Mouse (Mus musculus) gonadal fat pad, adult 2 months (tissue): ENCODE data around the gene Prex1. TPM values are rescaled to one million over a fixed set of nuclear protein-coding genes. Genes with fewer than 3 reads are reported as not detected.

Experiments
- DNase-seq: peaks from one replicate; pipeline ENCODE4 v3.0.0-alpha.2; 2012; ENCODE audit warnings: low read depth
- polyA plus RNA-seq: library from polyadenylated mRNA; depleted of rRNA; stranded (reverse); fragments of >200 nt; gene quantifications from 2 replicates; pipeline ENCODE4 v1.2.3, GENCODE M21; 2012

Gene Prex1
- polyA plus RNA-seq, 1 experiment = 25.1 TPM

DNA sequence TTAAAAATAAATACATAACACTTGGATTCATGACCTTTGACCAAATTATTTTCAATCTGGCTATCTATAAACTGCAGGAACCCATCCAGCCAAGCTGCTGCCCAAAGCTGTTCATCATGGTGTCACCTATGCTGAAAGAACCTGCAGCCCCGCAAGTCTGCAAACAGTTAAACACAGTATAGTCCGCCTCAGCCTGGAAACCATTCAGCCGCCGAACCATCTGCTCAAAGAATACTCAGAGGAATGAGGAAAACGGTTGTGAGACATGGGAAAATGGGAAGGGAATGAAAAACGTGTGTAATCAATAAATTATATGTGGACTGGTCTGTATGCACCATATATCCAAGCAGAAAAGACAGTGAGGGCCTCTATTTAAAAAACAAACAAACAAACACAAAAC is 13.3 kb upstream of the Prex1 start:
- DNase-seq = no peak

DNA sequence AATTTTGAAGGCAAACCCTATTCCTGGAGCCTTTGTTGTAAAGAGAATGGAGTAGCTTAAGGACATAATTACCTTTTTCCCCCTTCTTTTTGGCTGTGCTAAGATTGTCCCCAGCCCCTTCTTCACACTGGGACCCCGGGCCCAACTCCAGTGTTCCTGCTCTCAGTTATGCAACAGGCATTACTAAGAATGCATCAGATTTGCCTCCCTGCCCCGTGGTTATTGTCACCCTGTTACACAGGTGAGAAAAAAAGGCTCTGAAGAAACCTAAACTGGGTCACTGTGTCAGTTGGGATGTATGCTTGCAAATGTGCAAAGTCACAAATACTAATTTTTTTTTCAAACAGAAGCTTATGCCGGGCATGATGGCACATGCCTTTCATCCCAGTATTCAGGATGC is 6.8 kb upstream of the Prex1 start:
- DNase-seq = no peak

DNA sequence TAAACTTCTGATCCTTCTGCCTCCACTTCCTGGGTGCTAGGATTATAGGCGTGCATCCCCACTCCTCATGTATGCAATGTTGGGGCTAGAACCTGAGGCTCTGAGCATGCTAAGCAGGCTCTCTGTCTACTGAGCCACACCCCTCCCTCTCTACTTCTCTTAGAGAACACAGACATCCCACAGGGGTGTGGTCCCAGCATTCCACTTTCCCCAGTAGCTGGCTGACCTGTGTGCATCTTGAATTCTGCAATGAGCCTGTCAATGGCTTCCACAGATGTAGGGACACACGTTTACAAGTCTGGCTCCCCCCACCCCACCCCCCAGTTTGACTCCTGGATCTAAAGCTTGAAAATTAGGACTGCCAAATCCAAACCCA is 6.3 kb upstream of the Prex1 start:
- DNase-seq = no peak

DNA sequence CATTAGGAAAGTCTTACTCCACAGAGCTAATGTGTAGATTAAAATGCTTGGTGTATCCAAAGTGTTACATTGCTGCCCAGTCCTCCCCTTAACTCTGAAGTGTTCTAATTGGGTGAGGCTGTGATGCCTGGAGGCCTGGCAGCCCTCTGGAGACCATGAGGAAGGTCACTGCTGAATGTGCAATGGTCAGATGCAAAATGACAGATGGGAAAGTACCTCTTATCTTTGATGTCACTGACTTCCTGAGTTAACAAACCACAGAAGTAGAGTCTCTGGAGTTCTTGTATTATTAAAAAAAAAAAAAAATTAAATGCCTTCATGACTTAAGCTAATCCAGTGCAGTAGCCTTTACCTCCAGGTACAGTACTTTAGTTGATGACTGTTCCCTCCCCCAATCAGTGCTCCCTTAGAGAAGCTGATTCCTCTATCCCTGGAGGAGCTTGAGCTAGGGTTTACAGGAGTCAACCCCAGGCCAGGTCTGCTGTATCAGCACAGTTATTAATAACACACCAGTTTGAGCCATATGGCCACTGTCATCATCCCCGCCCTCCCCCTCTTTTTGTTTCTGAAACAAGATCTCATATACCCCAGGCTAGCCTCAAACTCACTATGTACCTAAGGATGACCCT is 5.8 kb upstream of the Prex1 start:
- no peak for DNase-seq

DNA sequence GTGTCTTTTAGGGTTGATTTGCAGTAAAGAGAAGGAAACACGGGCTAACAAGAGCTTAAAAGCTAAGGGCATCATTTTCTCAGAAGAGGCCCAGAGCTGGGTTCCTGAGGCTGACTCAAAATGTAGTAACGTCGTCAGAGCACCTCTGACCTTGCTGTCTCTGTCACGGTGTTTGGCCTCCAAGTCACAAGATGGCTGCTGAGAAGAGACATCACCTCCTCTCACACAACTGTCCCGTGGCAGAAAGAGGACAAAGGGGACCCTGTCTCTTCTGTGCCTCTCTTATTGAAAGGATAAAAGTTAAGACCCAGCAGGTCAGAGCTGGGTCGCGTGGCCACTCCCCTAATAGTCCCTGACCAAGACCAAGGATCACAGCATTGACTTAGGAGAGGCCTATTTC is 2.4 kb upstream of the Prex1 start:
- no peak for DNase-seq

DNA sequence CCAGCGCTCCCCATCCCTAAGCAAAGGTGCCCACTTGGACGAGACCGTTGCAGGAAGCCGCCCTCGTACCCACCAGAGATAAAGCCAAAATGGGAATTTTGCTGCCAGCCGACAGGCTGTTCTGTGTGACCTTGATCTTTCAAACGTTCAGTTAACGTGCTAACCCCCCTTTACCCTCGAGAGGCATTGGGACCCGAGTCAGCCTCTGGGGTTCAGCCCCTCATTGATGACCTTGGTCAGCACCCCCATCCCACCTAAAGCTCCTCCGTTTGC is 731 bp upstream of the Prex1 start:
- no peak for DNase-seq

DNA sequence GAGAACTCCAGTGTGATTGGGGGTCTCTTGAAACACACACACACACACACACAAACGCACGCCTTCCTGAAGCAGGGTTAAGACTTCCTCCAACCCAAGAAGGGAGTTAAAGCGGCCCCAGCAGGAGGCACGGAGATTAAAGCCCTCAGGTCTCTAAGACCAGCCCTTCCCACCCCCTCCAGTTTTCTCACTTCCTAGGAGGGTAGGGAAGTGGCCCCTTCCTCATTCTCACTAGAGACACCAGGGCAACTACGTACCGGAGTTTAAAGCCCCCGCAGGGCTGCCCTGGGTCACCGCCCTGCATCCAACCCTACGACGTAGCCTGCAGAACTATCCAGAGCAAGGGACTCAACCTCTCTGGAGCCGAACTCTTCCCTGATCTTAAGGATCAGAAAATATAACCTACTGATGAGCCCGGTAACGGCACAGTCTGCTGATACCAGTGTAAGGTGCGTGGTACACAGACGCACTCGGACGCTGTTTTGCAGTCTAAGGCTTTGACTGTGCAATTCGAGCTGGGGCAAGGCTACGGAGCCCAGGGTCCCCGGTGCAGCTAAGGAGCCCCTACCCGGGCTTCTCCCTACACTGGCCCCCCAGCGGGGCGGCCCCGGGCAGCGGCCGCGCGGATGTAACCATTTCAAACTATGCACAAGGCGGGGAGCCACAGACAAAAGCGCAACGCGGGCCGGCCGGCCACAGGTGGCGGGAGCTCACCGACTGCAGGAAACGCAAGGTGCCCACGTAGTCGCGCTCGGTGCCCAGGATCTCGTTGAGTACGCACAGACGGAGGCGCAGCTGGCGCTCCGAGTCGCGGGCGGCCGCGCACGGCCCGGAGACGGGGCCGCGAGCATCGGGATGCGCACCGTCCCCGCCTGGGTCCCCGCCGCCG is 587 bp downstream of the Prex1 start:
- no peak for DNase-seq

DNA sequence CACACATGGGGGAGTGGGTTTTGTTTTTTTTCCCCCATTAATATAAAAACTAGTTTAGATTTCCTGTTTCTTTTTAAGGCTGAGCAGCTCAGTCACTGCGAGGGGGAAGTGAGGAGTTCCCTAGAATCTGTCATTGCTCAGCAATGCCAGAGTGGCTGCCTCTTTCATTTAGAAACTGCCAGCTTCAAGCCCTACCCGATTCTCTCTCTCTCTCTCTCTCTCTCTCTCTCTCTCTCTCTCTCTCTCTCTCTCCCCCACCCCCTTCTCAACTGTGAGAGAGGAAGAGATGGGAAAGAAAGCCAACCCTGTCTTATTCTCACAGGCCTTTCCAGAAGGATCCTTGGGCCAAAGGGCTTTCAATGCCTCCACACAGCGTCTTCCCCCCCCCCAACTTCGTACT is 1.3 kb downstream of the Prex1 start:
- DNase-seq = no peak

DNA sequence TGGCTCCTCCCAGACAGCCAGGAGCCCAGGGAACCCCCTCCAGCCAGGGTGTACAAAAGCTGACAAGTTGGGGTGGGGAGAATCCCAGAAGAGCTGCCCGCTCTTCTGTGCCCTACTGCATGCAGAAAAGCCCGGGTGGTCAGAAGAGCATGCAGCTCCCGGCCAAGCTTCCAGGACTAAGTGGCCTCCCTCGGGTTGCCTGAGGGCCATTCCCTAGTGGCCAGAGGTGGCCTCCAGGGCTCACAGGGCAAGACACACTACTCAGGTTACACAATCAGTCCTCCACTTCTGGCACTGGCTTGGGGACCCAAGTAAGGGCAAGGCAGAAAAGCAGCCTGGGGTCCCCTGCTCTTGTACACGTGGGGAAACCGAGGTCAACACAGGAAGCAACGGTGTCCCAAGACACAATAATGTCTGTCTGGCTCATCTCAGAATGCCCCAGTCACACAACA is 1.9 kb downstream of the Prex1 start:
- DNase-seq = no peak

DNA sequence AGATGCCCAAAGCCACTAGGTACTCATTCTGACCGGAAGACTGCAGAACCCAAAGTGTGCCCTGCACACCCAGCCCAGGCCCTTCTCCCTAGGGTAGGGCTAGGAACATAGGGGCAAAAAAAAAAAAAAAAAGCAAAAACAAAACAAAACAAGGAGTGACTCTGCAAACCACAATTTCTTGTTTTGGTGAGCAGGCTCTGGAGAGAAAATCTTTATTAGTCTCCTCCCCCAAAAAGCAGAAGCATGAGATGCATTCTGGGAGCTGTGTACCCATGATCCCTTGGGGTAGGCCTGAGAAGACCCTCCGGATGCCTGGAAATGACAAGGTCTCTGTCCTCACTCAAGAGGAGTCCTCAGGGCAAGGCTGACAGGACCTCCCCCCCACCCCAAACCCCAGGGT is 3.7 kb downstream of the Prex1 start:
- DNase-seq = no peak

DNA sequence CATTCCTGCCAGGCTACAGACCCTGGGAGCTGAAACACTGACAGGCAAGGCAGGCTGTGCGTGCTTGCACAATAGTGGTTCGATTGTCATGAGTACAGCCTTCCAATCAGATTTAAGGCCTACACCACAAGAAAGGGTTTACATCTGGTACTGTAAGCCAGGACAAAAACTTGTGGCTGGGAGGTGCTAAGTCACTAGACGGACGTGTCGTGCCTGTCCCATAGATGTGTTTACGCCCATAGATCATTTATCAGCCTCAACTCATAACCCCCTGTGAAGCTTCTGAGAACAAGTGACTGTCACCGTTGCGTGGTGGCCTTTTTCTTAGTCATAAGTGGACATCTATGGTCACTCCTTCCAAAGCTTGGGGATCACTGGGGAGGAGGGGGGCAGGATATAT is 5.3 kb downstream of the Prex1 start:
- DNase-seq = no peak

DNA sequence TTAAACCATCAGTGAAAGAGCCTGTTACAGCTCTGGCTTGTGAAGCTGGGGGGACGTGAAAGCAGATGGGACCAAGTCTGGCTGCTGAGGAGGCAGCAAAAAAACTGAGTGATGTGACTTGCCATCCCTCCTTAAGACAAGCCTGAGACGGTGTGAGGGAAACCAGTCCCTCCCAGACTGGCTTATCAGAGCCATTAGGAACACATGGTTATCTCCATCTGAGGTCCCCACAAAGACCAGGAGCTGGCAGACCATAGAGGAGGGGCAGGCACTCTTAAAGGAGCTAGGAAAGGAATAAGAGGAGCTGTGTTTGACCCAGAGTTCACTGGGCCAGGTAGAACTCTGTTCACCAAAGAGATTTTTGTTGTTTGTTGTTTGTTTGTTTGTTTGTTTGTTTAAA is 7.1 kb downstream of the Prex1 start:
- no peak for DNase-seq

DNA sequence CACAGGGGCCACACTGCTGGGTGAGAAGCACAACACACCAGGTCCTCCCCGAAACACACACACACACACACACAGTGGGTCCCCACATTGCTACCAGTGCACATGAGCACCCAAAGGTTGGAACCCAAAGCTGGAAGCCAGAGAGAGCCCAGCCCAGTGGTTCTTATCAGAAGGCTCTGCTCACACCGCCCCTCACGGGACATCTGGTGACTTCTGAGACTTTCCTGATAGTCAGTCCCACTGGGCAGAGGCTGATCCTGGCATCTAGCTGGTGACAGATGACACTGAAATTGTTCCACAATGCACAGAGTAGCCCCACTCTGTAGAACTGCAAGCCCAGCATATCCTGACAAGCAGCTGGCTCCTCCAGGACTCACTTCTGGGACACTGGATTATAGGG is 10.1 kb downstream of the Prex1 start:
- DNase-seq = no peak

DNA sequence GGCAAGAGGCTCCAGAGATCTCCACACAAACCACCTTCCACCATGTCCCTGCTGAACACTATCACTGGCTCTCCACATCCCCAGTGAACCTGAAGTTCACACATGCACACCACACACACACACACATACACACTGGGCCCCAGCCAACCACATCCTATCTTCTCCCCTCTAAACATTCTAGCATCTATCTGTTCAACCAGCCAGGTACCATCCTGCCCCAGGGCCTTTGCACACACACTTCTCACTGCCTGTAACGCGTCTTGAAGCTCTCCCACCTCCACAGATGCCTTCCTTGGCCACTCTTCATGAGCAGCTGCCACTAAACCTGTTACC is 11.6 kb downstream of the Prex1 start:
- DNase-seq = no peak

DNA sequence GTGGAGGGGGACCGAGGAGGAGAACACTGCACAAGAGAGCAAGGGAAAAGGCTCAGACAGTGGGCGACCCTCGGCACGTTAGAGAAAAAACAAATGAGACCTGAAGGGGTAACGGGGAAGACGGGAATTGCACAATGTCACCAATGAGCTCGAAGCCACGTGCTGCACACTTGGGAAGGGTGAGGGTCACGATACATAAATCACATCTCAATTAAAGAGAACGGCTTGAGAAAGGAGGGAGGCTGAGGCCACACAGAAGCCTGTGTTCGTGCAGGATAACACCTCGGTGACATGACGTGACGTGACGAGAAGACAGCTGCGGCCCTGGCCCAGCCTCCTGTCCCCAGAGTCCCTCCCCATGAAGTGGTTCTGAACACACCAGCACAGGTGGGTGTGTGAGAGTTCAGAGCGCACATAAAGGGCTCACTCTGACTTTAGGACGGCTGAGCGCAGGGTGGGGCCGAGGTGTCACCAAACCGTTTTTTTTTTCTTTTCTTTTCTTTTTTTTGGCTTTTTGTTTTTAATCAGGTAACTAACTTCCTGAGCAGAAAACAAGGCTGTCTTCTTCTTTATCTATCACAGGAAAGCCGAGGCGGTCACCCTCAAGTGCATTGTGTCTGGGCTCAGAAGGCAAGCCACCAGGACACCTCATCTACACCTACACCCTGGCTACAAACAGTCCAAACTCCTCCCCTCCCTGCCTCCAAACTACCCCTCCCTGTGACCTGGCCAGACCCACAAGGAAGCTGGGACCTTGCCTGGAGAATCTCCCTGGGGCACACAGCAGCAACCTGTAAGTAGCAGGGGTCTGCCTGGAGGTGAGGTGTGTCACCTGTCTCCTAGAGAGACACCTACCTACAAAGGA is 12.2 kb downstream of the Prex1 start:
- no peak for DNase-seq

DNA sequence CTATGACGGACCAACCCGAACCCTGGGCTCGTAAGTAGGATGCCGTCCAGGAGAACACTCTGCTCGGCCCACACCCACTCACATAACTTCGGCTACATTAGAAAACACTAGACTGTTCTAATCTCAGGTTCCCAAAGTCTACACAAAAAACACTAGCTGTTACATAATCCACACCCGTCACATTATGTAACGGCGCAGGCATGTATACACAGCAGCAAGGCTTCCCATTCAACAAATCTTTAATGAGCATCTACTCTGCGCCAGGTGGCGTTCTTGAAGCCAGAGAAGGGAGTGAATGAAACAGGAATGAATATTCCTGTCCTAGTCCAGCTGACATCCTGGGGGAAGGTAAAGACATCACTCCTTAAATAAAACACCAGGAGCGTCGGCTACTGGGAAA is 12.9 kb downstream of the Prex1 start:
- no peak for DNase-seq

DNA sequence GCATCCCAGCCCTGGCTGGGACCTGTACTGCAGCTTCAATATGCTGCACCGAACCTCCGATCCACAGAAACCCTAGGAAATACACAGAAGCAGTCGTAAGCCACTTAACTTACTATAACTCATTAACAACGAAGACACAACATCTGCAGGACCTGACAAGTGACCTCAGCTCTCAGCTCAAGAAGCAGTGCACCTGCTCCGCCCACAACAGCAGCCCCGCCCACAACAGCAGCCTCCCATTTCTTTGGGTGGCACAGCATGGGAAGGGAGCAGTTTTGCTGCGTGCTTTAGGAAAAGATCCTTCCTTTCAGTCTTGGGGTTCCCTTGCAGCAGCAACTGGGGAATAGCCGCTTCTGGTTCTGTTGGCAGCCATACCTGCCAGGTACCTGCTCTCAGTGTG is 13.5 kb downstream of the Prex1 start:
- DNase-seq = no peak

DNA sequence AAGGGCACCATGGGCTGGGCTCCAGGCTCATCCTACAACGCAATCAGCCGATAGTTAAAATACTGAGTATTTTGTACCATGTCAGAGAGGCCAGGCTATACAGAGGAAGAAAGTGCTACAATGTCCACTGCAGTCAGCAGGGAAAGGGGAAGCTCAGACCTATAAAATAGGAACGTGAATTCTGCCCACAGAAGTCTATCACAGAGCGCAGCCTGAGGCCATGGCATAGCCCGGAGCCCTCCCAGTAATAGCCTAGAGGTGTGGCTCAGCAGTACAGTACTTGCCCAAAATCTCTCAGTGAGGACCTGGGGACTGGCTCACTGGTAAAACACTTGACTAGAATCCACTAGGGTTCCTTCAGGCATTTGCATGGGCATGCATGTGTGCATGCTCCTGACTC is 14.1 kb downstream of the Prex1 start:
- DNase-seq = no peak

DNA sequence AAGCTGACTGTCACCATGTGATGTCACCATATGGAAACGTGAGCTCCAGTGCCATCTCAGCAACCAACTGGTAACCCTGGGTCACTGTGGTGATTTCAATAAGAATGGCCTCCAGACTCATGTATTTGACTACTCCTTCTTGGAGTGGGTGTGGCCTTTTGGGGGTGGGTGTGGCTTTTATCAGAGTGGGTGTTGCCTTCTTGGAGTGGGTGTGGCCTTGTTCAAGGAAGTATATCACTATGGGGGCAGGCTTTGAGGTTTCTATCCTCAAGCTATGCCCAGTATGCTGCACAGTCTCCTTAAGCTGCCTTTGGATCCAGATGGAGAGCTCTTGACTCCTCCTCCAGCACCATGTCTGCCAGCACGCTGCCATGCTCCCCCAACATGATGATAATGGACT is 19.0 kb downstream of the Prex1 start:
- DNase-seq = no peak

DNA sequence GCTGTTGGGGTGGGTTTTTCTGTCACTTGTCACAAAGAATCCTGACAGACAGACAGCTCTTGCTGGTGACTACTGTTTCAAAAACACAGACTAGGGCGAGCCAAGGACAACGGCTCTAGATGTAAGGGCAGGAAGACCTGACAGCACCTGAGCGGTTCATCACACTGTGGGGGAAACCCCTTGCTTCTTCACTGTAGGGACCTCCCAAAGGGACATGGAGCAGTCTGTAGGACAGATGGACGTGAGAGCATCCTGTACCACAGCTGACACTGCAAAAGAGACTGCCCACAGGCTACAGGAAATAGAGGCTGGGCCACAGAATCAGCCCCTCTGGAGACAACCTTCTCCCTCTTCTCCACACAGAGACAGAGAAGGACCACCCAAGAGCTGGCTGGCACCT is 20.2 kb downstream of the Prex1 start:
- no peak for DNase-seq

DNA sequence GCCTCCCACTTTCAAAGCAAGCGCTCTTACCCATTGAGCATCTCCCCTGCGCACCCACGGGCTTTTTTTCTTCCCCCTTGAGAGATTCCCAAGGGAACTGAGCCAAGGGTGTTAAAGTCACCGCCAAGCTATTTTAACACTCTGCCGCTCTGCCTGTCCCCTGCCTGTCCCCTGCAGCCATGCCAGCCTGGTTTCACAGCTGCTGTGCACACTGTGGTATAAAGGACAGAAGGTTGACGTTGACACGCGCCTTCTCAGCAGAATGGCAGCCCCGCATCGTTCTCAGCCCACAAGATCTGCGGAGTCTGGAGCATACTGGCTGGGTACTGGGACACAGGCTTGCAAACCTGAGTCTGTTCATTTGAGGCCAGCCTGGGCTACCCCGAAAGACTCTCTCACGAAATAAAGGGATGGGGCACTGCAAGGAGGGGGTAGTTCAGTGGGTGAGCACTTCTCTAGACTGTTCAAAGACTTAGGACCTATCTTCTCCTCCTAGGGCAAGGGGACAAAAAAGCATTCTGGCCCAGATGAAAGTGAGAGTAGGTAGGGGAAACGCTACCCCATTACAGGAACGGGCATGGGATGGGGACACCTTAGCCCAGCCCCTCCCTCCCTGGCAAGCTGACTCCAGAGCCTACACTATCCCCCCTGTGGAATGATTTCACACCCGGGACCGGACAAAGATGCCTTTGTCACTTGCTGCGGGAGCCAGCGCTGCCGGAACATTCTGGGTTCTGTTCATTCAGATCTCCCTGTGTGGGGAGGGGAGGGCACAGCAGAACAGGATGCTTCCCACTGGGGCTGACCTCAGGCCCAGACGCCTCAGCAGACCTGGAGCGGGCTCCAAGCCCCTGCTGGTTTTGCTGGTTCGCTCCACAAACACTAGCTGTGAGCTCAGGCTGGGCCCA is 21.8 kb downstream of the Prex1 start:
- DNase-seq = no peak

DNA sequence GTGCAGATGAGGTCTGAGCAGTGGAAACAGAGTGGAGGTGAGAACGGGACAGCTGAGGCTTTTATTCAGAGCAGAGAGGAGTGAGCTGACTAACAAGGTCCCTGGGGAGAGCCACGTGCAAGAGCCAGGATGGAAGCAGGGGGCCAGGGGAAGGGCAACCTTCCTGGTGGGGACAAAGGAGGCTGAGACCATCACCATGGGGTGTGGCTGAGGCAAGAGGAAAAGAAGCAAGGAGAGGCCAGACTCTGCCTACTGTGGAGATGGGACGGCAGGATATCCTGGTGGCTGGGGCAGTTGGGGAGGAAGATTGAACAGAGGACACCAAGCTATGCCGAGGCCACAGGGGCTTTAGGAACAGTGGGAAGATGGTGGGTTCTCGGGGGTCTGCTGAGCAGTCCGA is 26.7 kb downstream of the Prex1 start:
- no peak for DNase-seq
